Mouse (Mus musculus) naive thymus-derived CD4-positive, alpha-beta T cell, adult 2 months (primary cell): Measurements from ENCODE around the gene Ift27.
A peak's percentile ranks its signal among the peaks of the same experiment; 100 is the strongest.

Experiments
- DNase-seq: peaks from one replicate; pipeline ENCODE4 v3.0.0-alpha.2; 2011; ENCODE audit warnings: low read depth

Ift27 gene

GRCm38 (mm10) chr15:78173972-78174886 is at the start of gene Ift27:
Gene Ift27, minus strand, starts transcription at chr15:78174107.
- peak; percentile 99 for DNase-seq

- no peak for DNase-seq
Observed at GRCm38 (mm10) chr15:78215269-78215668, 41.4 kb upstream of the Ift27 start.

- no peak for DNase-seq
Observed at GRCm38 (mm10) chr15:78211367-78211766, 37.5 kb upstream of the Ift27 start.

GRCm38 (mm10) chr15:78210203-78210602 is 36.3 kb upstream of the Ift27 start:
- no peak for DNase-seq

GRCm38 (mm10) chr15:78206312-78206711 is 32.4 kb upstream of the Ift27 start, which contains the start of gene Pvalb:
Gene Pvalb, minus strand, starts transcription at chr15:78206400.
- DNase-seq: no peak

GRCm38 (mm10) chr15:78205192-78205591 is 31.3 kb upstream of the Ift27 start:
- DNase-seq: no peak

GRCm38 (mm10) chr15:78204053-78204847 is 30.3 kb upstream of the Ift27 start:
- DNase-seq: no peak

- DNase-seq: no peak
Observed at GRCm38 (mm10) chr15:78195096-78195880, 21.4 kb upstream of the Ift27 start.

GRCm38 (mm10) chr15:78194320-78194719 is 20.4 kb upstream of the Ift27 start:
- no peak for DNase-seq

GRCm38 (mm10) chr15:78189636-78190035 is 15.7 kb upstream of the Ift27 start:
- no peak for DNase-seq

GRCm38 (mm10) chr15:78188546-78188945 is 14.6 kb upstream of the Ift27 start:
- no peak for DNase-seq

- no peak for DNase-seq
Observed at GRCm38 (mm10) chr15:78186906-78187305, 13.0 kb upstream of the Ift27 start.

GRCm38 (mm10) chr15:78185609-78186008 is 11.7 kb upstream of the Ift27 start:
- no peak for DNase-seq

GRCm38 (mm10) chr15:78184855-78185254 is 10.9 kb upstream of the Ift27 start:
- peak; percentile 48 for DNase-seq

- DNase-seq: no peak
Observed at GRCm38 (mm10) chr15:78181701-78182405, 7.9 kb upstream of the Ift27 start.

- DNase-seq: no peak
Observed at GRCm38 (mm10) chr15:78179775-78180174, 5.9 kb upstream of the Ift27 start.

- DNase-seq: peak; percentile 86
Observed at GRCm38 (mm10) chr15:78178397-78178796, 4.5 kb upstream of the Ift27 start.

- DNase-seq: no peak
Observed at GRCm38 (mm10) chr15:78177257-78177656, 3.4 kb upstream of the Ift27 start.

- no peak for DNase-seq
Observed at GRCm38 (mm10) chr15:78174887-78175245, 959 bp upstream of the Ift27 start.

- DNase-seq: peak; percentile 33
Observed at GRCm38 (mm10) chr15:78172899-78173817, 749 bp downstream of the Ift27 start.
